Mouse (Mus musculus) cerebellum, adult 2 months (tissue): ENCODE results near the gene Pgam1.

Source experiments
- CTCF ChIP-seq: fragments of 200-500 bp; IDR thresholded peaks from 2 replicates; pipeline ENCODE4 v1.5.1; 2011; ENCODE audit warnings: low read depth, mild to moderate bottlenecking, control low read depth, low read length, moderate library complexity, borderline replicate concordance; ENCODE audit not compliant: insufficient read depth
- POLR2A ChIP-seq: fragments of 200-500 bp; IDR thresholded peaks from 2 replicates; pipeline ENCODE4 v1.6.1; 2011; ENCODE audit warnings: low read length, control low read depth, borderline replicate concordance; ENCODE audit not compliant: insufficient read depth

DNA sequence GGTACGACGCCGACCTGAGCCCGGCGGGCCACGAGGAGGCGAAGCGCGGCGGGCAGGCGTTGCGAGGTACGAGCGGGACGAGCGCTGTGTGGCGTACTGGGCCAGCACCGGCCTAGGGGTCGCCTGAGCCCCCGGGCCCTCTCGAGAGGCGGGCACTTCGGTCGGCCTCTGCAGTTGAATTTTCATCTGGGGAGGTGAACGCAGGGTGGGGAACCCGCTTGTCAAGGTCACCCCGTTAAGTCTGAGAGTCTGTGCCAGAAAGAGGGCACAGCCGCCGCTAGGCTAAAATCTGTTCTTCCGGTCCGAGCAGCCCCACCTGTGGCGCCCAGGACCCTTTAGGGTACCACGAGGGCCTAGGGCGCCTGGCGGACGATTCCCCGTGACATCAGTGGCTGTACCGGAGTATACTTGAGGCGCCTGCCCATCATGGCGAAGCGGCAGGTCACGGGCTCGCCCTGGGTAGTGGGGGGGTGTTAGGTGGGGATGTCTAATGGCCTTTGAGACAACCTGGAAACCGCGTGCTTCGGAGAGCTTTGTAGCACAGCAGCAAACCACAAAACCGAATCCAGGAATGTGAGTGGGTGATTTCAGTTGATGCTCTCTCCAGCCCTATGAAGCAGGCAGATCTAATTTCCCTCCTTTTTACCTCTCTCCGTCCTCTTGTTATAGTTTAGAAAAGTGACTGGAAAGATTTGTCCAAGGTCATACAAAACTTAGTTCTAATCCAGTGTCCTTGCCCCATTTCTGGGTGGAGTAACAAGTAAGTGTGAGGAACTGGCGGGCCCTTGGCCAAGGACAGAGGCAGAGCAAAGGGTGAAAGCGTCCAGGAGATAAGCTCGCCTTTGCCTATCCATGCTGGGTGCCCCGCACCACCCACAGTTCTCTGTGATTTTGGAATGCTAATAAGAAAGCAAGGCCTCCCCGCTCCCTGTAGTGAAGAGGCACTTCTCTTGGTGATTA lies 678 bp downstream of the Pgam1 start:
- TF ChIP-seq POLR2A (no peak), CTCF (no peak)
